Mouse (Mus musculus) layer of hippocampus, adult 2 months (tissue): ENCODE measurements around the gene Mrpl51. TPM values are rescaled to one million over a fixed set of nuclear protein-coding genes. Genes with fewer than 3 reads are reported as not detected.
A peak's percentile ranks its signal among the peaks of the same experiment; 100 is the strongest.

Experiments used
- DNase-seq, 2 experiments: peaks; one replicate each; pipeline ENCODE4 v3.0.0; 2022; ENCODE audit warnings: low spot score in 2 of 2
- H3K27ac ChIP-seq: fragments of 200-600 bp; 2 replicates; pipeline ENCODE4 v1.8.1; 2022
- H3K4me3 ChIP-seq: fragments of 200-600 bp; 2 replicates; pipeline ENCODE4 v1.8.1; 2022; ENCODE audit warnings: mild to moderate bottlenecking
- CTCF ChIP-seq: fragments of 200-600 bp; conservative IDR thresholded peaks from 2 replicates; pipeline ENCODE4 v1.8.1; 2022; ENCODE audit warnings: antibody characterized with exemption, mild to moderate bottlenecking, moderate library complexity
- total RNA-seq, 2 experiments: library from RNA; stranded (reverse); gene quantifications; 2 replicates each; pipeline ENCODE4 v1.2.3; 2021

The Mrpl51 gene
- total RNA-seq, 2 experiments from 2014 or later, result 70.8 to 75.3 TPM

DNA sequence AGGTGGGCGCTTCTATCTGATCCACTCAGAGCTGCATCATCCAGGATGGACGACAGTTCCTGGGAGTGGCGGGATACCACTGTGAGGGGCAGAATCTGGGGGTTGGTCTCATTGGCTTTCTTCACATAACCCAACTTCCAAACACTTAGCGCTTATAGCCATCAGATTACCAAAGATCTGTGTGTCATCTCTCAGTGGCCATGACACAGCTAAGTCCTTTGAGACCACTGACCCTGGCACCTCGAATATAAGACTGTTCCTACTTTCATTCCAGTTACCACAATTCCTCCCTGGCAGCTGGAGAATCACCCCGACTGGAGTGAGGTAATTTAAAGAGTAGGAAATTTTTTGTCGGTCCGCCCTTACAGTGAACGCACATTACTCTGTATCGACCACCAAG, 5.4 kb upstream of the Mrpl51 start:
- TF ChIP-seq CTCF, result no peak
- Histone ChIP-seq H3K4me3 (no peak overlapping the region), H3K27ac (no peak overlapping the region)
- DNase-seq, result no peak

DNA sequence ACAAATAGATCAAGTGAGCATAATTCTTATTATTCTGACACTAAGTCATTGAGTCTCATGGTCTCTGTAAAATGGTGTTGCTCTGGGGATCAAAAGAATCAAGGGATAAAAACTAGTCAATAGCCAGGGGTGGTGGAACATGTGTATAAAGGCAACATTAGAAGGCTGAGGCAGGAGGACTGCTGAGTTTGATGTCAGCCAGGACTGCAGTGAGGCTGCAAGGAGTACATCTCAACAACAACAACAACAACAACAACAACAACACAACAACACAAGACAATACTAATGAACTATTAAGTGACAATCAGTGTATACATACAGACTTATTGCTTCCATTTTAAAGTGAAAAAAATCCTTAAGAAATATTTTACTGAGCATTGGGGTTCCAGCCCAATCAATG, 785 bp upstream of the Mrpl51 start:
- DNase-seq, result no peak
- Histone ChIP-seq H3K27ac (peak overlapping the region; percentile 98), H3K4me3 (peak overlapping the region; percentile 98)
- TF ChIP-seq CTCF, result no peak

DNA sequence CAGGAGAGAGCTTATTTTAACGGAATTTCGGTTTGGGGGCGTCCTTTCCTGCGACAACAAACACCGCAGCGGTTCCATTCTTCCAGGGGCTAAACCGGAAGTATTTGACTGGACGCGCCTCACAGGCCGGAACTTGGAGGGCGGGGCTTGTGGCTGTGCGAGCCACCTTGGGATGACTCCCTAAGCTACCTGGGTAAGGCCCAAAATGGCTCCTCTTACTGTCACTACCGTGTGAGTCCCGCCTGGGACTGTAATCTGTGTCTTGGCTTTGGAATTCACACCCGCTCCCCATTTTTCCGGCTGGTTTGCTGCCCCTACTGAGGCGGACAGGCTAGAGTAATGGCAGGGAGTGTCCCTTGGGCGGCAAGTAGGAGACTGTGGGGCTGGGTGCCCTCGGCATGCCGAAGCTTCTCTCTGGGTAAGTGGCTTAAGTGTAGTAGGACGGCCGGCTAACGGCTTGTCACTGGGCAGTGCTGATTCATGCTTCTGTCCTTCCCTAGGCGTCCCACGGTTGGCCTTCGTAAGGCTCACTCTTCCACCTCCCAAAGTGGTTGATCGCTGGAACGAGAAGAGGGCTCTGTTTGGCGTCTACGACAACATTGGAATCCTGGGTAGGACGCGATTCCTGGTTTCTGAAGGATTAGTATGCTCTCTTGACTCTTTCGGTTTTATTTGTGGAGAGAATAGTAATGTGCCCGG, 564 bp downstream of the Mrpl51 start:
- DNase-seq, result peak; percentile 86 to 92
- TF ChIP-seq CTCF, result no peak
- H3K4me3 ChIP-seq, result peak overlapping the region; percentile 98
- H3K27ac ChIP-seq, result peak overlapping the region; percentile 98

DNA sequence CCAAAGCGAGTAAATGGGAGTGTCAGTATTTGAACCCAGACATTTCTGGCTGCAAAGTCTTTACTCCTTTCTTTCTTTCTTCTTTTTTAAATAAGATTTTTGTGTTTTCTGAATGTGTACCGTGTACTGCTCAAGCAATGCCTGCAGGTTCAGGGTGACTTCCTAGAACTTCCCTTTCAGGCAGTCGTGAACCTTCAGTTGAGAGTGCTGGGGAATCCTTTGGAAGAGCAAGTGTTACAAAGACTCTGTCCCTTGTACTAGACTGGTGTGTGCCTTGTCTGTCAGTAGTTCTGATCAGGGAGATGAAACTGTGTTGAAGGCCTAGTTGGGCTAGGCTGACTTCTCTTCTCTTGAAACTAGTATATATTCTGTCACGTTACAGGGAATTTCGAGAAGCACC, 1.2 kb downstream of the Mrpl51 start:
- TF ChIP-seq CTCF, result no peak
- Histone ChIP-seq H3K4me3 (peak overlapping the region; percentile 98), H3K27ac (peak overlapping the region; percentile 98)
- no peak for DNase-seq

DNA sequence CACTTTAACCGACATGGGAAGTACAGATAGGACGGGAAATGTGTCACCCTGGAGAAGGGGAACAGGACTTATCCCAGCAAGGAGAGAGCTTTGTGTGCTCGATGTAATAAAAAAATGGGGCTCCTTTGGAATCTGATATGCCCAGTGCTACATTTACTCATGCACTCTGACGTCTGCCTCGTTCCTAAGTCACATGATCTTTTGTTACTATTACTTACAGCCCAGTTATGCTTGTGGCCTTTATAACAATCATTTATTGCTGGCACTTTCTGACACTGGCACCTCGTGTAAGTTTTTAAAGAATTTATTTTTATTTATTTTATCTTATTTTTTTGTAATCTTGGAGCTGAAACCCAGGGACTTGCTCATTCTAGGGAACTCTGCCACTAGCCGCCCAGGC, 1.8 kb downstream of the Mrpl51 start:
- no peak for TF ChIP-seq CTCF
- DNase-seq, result no peak
- H3K4me3 ChIP-seq, result no peak overlapping the region
- H3K27ac ChIP-seq, result no peak overlapping the region

DNA sequence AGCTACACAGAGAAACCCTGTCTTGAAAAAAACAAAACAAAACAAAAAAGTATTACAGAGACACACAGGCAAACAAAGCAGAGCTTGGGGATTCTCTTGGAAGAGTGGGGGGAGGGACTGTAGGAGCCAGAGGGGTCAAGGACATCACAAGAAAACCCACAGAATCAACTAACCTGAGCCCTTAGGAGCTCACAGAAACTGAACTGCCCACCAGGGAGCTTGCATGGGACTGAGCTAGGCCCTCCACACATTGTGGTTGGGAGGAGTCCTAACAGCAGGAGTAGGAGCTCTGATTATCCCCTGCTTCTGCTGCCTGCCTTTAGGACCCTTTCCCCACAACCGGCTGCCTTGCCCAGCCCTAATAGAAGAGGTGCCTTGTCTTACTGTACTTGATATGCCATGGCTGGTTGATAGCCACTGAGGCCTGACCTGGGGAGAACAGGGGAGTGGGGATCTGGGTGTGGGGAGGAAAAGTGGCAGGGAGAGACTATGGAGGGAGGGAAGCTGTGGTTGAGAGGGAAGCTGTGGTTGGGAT, 4.0 kb downstream of the Mrpl51 start:
- H3K4me3 ChIP-seq, result no peak overlapping the region
- TF ChIP-seq CTCF, result no peak
- DNase-seq, result no peak
- H3K27ac ChIP-seq, result peak overlapping the region; percentile 85

DNA sequence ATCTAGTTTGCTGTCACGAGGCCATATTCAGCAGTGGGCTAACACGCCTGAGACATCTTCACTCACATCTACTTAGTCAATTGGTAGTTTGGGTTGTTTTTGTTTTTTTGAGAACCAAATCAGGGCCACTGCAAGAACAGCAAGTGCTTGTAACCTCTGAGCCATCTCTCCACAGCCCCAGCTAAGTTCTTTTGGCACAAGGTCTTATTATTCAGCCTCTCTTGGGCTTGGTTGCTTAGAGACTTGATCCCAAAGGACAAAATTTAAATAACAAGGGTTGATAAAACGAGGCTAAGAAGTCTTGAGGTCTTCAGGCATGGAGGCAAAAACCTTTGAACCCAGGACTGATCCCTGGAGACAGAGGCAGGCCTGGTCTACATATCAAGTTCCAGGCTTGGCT, 4.7 kb downstream of the Mrpl51 start:
- no peak for TF ChIP-seq CTCF
- no peak for DNase-seq
- no peak overlapping the region for H3K4me3 ChIP-seq
- peak overlapping the region; percentile 85 for H3K27ac ChIP-seq

DNA sequence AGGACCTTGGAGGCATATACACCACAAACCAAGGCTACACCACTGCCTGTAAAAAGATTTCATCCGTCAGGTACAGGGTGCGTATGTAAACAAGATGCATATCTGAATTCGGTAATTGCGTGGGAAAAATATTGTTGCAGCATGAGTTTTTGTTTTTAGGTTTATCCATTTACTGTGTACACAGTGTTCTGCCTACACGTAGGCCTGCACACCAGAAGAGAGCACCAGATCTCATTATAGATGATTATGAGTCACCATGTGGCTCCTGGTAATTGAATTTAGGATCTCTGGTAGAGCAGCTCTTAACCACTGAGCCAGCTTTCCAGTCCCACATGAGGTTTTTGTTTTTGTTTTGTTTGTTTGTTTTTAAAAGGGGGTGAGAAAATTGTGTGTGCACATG, 5.6 kb downstream of the Mrpl51 start:
- Histone ChIP-seq H3K4me3 (no peak overlapping the region), H3K27ac (peak overlapping the region; percentile 85)
- DNase-seq, result no peak
- no peak; the same call in 1 of the 2 replicates for TF ChIP-seq CTCF

DNA sequence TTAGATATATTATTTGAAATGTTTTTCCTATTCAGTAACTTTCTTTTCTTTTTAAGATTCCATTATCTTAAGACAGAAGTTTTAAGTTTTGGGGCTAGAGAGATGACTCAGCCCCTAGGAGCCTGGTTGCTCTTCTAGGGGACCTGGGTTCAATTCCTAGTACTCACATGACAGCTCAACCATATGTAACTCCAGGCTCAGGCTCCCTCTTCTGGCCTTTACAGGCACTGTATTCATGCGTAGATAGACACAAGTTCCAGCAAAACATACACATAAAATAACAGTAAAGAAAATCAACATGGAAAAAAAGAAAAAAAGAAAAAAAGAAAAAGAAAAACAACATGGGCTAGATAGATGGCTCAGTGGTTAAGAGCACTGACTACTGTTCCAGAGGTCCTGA, 18.8 kb downstream of the Mrpl51 start:
- no peak overlapping the region for H3K27ac ChIP-seq
- H3K4me3 ChIP-seq, result no peak overlapping the region
- TF ChIP-seq CTCF, result peak; percentile 20; the same call in 1 of the 2 replicates
- DNase-seq, result no peak

DNA sequence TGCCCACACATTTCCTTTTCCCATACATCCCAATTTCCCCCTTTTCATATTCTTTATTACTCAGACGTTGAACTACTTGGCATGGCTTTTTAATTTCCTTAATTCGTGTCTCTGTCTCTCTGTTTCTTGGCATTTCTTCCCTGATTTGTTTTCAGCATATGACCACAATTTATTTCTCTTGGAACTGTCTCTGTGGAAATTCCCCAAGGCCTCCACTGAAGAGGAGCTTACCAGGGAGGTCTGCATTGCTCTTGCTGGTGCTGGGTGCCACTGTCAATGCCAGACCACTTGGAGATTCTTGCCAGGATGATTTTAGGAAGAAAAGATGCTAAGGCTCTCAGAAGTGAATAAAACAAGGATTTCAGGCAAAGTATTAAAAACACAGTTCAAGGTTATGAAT, 21.0 kb downstream of the Mrpl51 start:
- DNase-seq, result no peak
- Histone ChIP-seq H3K4me3 (no peak overlapping the region), H3K27ac (peak overlapping the region; percentile 20; the same call in 1 of the 2 replicates)
- TF ChIP-seq CTCF, result no peak

DNA sequence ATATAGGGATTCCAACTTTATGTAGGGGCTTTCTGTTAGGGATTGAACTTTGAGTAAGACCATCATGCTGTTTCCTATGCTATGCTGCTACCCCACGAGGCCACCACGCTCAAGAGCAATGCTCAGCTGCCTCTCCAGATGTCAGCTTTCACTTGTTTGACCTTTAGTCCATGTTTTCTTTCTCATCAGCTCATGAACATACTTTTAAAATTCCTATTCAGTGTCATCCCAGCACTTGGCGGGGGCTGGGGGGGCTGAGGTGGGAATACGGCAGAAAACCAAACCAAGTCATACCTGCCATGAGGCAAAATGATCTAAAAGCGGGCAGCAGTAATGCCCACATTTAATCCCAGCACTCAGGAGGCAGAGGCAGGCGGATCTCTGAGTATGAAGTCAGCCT, 21.5 kb downstream of the Mrpl51 start:
- Histone ChIP-seq H3K4me3 (no peak overlapping the region), H3K27ac (peak overlapping the region; percentile 20; the same call in 1 of the 2 replicates)
- no peak for DNase-seq
- TF ChIP-seq CTCF, result no peak

DNA sequence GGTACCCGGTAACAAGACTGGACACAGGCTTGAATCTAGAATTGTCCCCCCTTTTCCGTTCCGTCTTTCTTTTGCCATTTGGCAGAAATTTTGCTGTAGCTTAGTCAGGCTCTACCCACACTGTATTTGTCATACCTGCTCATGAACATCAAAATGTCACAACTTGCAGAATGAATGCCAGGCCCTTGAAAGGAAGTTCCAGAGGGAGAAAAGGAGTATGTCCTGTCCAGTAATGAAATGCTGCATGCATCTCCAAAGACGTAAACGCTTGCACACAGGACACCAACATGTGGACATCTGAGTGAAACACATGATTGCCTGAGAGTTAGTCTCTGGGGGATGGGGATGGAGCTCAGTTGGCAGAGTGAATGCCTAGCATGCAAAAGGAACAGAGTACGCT, 22.1 kb downstream of the Mrpl51 start:
- no peak overlapping the region for H3K4me3 ChIP-seq
- no peak for TF ChIP-seq CTCF
- peak overlapping the region; percentile 20; the same call in 1 of the 2 replicates for H3K27ac ChIP-seq
- DNase-seq, result no peak

DNA sequence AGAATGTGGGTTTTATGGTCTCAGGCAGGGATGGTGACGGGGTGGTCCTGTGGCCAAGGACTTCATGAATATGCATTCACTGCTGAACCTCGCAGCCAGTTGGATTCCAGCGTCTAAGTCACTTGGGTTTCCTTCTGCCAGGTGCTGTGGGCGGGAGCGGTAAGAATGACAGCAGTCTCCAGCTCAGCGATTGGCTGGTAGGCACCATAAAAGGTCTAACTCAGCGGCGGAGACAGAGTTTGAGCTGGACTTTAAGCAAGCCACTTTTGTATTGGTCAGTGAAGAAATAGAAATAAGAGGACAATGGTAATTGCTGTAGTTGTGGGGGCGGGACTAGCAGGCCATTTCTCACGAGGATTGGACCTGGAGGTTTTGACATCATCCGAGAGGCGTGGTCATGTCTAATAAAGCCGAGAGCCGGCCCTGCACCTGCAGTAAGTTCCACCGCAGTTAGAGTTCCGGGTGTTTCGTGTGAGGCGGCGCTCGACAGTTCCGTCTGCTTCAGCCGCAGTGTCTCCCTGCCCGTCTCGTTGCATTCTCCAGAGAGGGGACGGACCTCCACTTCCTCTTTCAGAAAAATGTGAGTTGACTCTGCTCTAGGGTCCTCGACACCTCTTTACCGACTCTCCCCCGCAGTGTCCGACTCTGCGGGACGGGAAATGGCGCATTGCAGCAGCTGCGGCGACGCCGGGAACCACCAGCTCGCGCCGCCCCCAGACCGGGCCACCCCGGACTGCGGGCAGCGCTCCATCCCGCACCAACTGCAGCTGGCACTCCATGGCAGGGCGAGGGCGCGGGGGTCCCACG, 23.8 kb downstream of the Mrpl51 start, which contains the start of gene Vamp1:
Vamp1 (plus strand) TSS at position 404 of the 807 bp plus-strand sequence.
- Histone ChIP-seq H3K4me3 (peak within 1 kb of the TSS; percentile 78), H3K27ac (peak within 1 kb of the TSS; percentile 96)
- peak; percentile 90 to 95 for DNase-seq
- peak; percentile 13 for TF ChIP-seq CTCF
